Mouse (Mus musculus): ENCODE measurements around the gene 1700113H08Rik.

DNA sequence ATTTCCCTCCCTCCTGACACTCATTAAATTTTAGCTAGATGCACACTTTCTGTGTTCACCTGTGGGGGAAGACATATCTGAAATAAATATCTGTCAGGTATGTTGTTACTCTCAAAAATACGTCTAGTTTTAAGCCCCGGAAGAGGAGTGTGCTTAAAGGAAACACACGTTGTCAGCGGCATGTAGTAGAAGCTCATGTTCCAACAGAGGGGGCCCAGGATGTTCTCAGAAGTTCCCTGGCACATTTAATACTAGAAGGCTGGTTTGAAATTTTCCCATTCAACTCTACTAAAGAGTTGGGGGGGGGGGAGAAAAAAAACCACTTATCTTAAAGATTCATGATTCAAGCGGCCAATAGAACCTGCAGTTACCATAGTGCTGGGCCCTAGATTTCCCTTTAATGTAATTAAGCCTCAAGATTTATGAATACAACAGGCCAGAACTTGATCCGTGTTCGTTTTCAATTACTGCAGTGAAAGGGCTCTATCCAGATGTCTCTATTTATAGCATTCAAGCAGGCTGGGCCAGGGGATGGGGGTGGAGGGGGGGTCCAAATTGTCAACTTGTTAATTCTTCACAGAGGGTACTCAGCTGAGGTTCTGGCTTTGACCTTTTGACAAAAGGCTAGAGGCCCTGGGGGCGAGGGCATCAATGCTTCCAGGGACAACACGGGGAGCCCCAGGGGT lies 43.6 kb downstream of the 1700113H08Rik start:
- TF ChIP-seq GATA1 (IDR thresholded peaks at IDR 0.05; ENCODE audit: low read length) (no peak), TAL1 (IDR thresholded peaks at IDR 0.05; ENCODE audit: low read length) (no peak)
